Mouse (Mus musculus) liver, embryonic 15.5 days (tissue): ENCODE results near the gene Slc8a2. TPM values are rescaled to one million over a fixed set of nuclear protein-coding genes. Genes with fewer than 3 reads are reported as not detected.
A peak's percentile ranks its signal among the peaks of the same experiment; 100 is the strongest.

Source experiments
- ATAC-seq: fragments of 200-750 bp; cut with Nextera tagmentation; 2 replicates; pipeline ENCODE4 v1.8.0; 2017; ENCODE audit warnings: moderate number of reproducible peaks, mild to moderate bottlenecking, moderate library complexity; ENCODE audit not compliant: insufficient read depth
- H3K27ac ChIP-seq: fragments of 300-500 bp; sonication (generic); replicated peaks from 2 replicates; pipeline ENCODE4 v1.5.1; 2015; ENCODE audit warnings: mild to moderate bottlenecking, inconsistent platforms
- H3K27me3 ChIP-seq: fragments of 300-500 bp; sonication (generic); 2 replicates; pipeline ENCODE4 v1.6.1; 2015; ENCODE audit warnings: mild to moderate bottlenecking, inconsistent platforms
- H3K36me3 ChIP-seq: fragments of 300-500 bp; sonication (generic); replicated peaks from 2 replicates; pipeline ENCODE4 v1.6.1; 2015; ENCODE audit warnings: moderate library complexity, mild to moderate bottlenecking, inconsistent platforms
- H3K4me1 ChIP-seq: fragments of 300-500 bp; sonication (generic); replicated peaks from 2 replicates; pipeline ENCODE4 v1.6.1; 2015; ENCODE audit warnings: inconsistent platforms
- H3K4me2 ChIP-seq: fragments of 300-500 bp; sonication (generic); 2 replicates; pipeline ENCODE4 v1.6.1; 2015; ENCODE audit warnings: moderate library complexity, mild to moderate bottlenecking, inconsistent platforms
- H3K4me3 ChIP-seq: fragments of 300-500 bp; sonication (generic); replicated peaks from 2 replicates; pipeline ENCODE4 v1.5.1; 2015; ENCODE audit warnings: mild to moderate bottlenecking, inconsistent platforms
- H3K9ac ChIP-seq: fragments of 300-500 bp; sonication (generic); 2 replicates; pipeline ENCODE4 v1.6.1; 2015; ENCODE audit warnings: moderate library complexity, mild to moderate bottlenecking, inconsistent platforms
- H3K9me3 ChIP-seq: fragments of 300-500 bp; sonication (generic); replicated peaks from 2 replicates; pipeline ENCODE4 v1.6.1; 2016; ENCODE audit warnings: inconsistent platforms
- WGBS: fragments of 180-500 bp; shearing (Covaris S2); methylation state at CpG from one replicate; pipeline ENCODE4 v1.1.7; 2015; ENCODE audit warnings: mixed read lengths; ENCODE audit not compliant: insufficient replicate concordance; 5-methylcytosine and 5-hydroxymethylcytosine counted together
- polyA plus RNA-seq: library from polyadenylated mRNA; unstranded; fragments of >200 nt; fragmentation: Nextera tagmentation; extraction: Ambion mirVana; gene quantifications from 2 replicates; pipeline ENCODE4 v1.2.1, GENCODE M21; 2015

Gene Slc8a2
- polyA plus RNA-seq, 1 experiment from 2014 or later = not detected

- Histone ChIP-seq H3K4me1 (peaks cover 10% of the 10 kb centered on the region; the same call in 1 of the 2 replicates), H3K9me3 (no peaks in the 10 kb centered on the region), H3K4me2 (no peak overlapping the region), H3K27ac (no peak overlapping the region), H3K4me3 (no peak overlapping the region), H3K9ac (no peak overlapping the region), H3K36me3 (no peaks in the 10 kb centered on the region), H3K27me3 (peaks cover 19% of the 10 kb centered on the region)
- ATAC-seq = no peak
- 67% methylated on average over 9 of the region's 9 CpGs for WGBS
These were observed 3.8 kb upstream of the Slc8a2 start for GRCm38 (mm10) chr7:16125829-16126228.

GRCm38 (mm10) chr7:16128344-16128743 is 1.3 kb upstream of the Slc8a2 start:
- no peak overlapping the region for H3K4me3 ChIP-seq
- H3K27ac ChIP-seq = no peak overlapping the region
- H3K4me2 ChIP-seq = no peak overlapping the region
- WGBS = 59% methylated on average over 6 of the region's 6 CpGs
- no peaks in the 10 kb centered on the region for H3K36me3 ChIP-seq
- peaks cover 41% of the 10 kb centered on the region for H3K27me3 ChIP-seq
- H3K9ac ChIP-seq = no peak overlapping the region
- H3K4me1 ChIP-seq = peaks cover 9% of the 10 kb centered on the region; the same call in 1 of the 2 replicates
- no peaks in the 10 kb centered on the region for H3K9me3 ChIP-seq
- ATAC-seq = no peak

- no peak overlapping the region for H3K27ac ChIP-seq
- no peak overlapping the region for H3K9ac ChIP-seq
- peaks cover 9% of the 10 kb centered on the region; the same call in 1 of the 2 replicates for H3K4me1 ChIP-seq
- no peak overlapping the region for H3K4me2 ChIP-seq
- WGBS = 53% methylated on average over 5 of the region's 5 CpGs
- ATAC-seq = no peak
- H3K4me3 ChIP-seq = no peak overlapping the region
- H3K27me3 ChIP-seq = peaks cover 47% of the 10 kb centered on the region
- H3K9me3 ChIP-seq = no peaks in the 10 kb centered on the region
- no peaks in the 10 kb centered on the region for H3K36me3 ChIP-seq
These were observed 727 bp upstream of the Slc8a2 start for GRCm38 (mm10) chr7:16128899-16129298.

- 2% methylated on average over 38 of the region's 38 CpGs for WGBS
- peaks cover 9% of the 10 kb centered on the region; the same call in 1 of the 2 replicates for H3K4me1 ChIP-seq
- 0 out of 2 replicates have a peak, but pooled peaks have one; percentile 37 for ATAC-seq
- H3K9me3 ChIP-seq = no peaks in the 10 kb centered on the region
- peaks cover 47% of the 10 kb centered on the region for H3K27me3 ChIP-seq
- H3K4me2 ChIP-seq = peak overlapping the region; percentile 59
- H3K9ac ChIP-seq = no peak overlapping the region
- no peak overlapping the region for H3K27ac ChIP-seq
- H3K36me3 ChIP-seq = no peaks in the 10 kb centered on the region
- H3K4me3 ChIP-seq = peak overlapping the region; percentile 32
These were observed 443 bp downstream of the Slc8a2 start for GRCm38 (mm10) chr7:16129846-16130691.

GRCm38 (mm10) chr7:16130956-16131634 is 1.5 kb downstream of the Slc8a2 start:
- 30% methylated on average over 13 of the region's 13 CpGs for WGBS

GRCm38 (mm10) chr7:16132161-16132581 is 2.5 kb downstream of the Slc8a2 start:
- H3K9me3 ChIP-seq = no peaks in the 10 kb centered on the region
- H3K4me1 ChIP-seq = peaks cover 9% of the 10 kb centered on the region; the same call in 1 of the 2 replicates
- WGBS = 4% methylated on average over 7 of the region's 7 CpGs
- H3K4me3 ChIP-seq = no peak overlapping the region
- no peak for ATAC-seq
- H3K36me3 ChIP-seq = no peaks in the 10 kb centered on the region
- no peak overlapping the region for H3K27ac ChIP-seq
- no peak overlapping the region for H3K4me2 ChIP-seq
- H3K9ac ChIP-seq = no peak overlapping the region
- H3K27me3 ChIP-seq = peaks cover 47% of the 10 kb centered on the region

More at GRCm38 (mm10) chr7:16130956-16131634, 1.5 kb downstream of the Slc8a2 start:
- Histone ChIP-seq H3K4me2 (no peak overlapping the region), H3K27me3 (peaks cover 47% of the 10 kb centered on the region), H3K4me1 (peaks cover 9% of the 10 kb centered on the region; the same call in 1 of the 2 replicates), H3K4me3 (no peak overlapping the region), H3K9ac (no peak overlapping the region), H3K9me3 (no peaks in the 10 kb centered on the region), H3K27ac (no peak overlapping the region), H3K36me3 (no peaks in the 10 kb centered on the region)
- ATAC-seq = no peak

GRCm38 (mm10) chr7:16132926-16133325 is 3.3 kb downstream of the Slc8a2 start:
- no peak for ATAC-seq
- H3K27me3 ChIP-seq = peaks cover 47% of the 10 kb centered on the region
- H3K4me3 ChIP-seq = no peak overlapping the region
- WGBS = 40% methylated on average over 3 of the region's 3 CpGs
- no peak overlapping the region for H3K4me2 ChIP-seq
- no peaks in the 10 kb centered on the region for H3K36me3 ChIP-seq
- peaks cover 9% of the 10 kb centered on the region; the same call in 1 of the 2 replicates for H3K4me1 ChIP-seq
- H3K9me3 ChIP-seq = no peaks in the 10 kb centered on the region
- no peak overlapping the region for H3K27ac ChIP-seq
- no peak overlapping the region for H3K9ac ChIP-seq

- Histone ChIP-seq H3K27me3 (peaks cover 47% of the 10 kb centered on the region), H3K4me2 (no peak overlapping the region), H3K9ac (no peak overlapping the region), H3K4me1 (peaks cover 9% of the 10 kb centered on the region; the same call in 1 of the 2 replicates), H3K4me3 (no peak overlapping the region), H3K9me3 (no peaks in the 10 kb centered on the region), H3K27ac (no peak overlapping the region), H3K36me3 (no peaks in the 10 kb centered on the region)
- WGBS = 73% methylated on average over 9 of the region's 9 CpGs
- no peak for ATAC-seq
These were observed 4.1 kb downstream of the Slc8a2 start for GRCm38 (mm10) chr7:16133691-16134090.

GRCm38 (mm10) chr7:16134951-16135392 is 5.3 kb downstream of the Slc8a2 start:
- Histone ChIP-seq H3K4me1 (0 out of 2 replicates have a peak, but pooled peaks cover 4% of the 10 kb centered on the region), H3K9ac (no peak overlapping the region), H3K27ac (no peak overlapping the region), H3K9me3 (no peaks in the 10 kb centered on the region), H3K36me3 (no peaks in the 10 kb centered on the region), H3K27me3 (peaks cover 37% of the 10 kb centered on the region), H3K4me3 (no peak overlapping the region), H3K4me2 (no peak overlapping the region)
- ATAC-seq = no peak
- WGBS = 50% methylated on average over 7 of the region's 7 CpGs

- Histone ChIP-seq H3K4me3 (no peak overlapping the region), H3K27me3 (peaks cover 29% of the 10 kb centered on the region), H3K4me2 (no peak overlapping the region), H3K9ac (no peak overlapping the region), H3K27ac (no peak overlapping the region), H3K4me1 (no peaks in the 10 kb centered on the region), H3K9me3 (no peaks in the 10 kb centered on the region), H3K36me3 (no peaks in the 10 kb centered on the region)
- ATAC-seq = no peak
- 22% methylated on average over 27 of the region's 27 CpGs for WGBS
These were observed 17.1 kb downstream of the Slc8a2 start for GRCm38 (mm10) chr7:16146489-16147410.
